Mouse (Mus musculus) heart, adult 2 months (tissue): ENCODE measurements around the gene Rasgef1b. TPM values are rescaled to one million over a fixed set of nuclear protein-coding genes. Genes with fewer than 3 reads are reported as not detected.

Experiments used
- DNase-seq, 2 experiments: peaks; one replicate each; pipeline ENCODE4 v3.0.0; 2021
- H3K27ac ChIP-seq: fragments of 200-600 bp; 2 replicates; pipeline ENCODE4 v1.8.1; 2022
- H3K27me3 ChIP-seq: fragments of 200-500 bp; 2 replicates; pipeline ENCODE4 v1.6.1; 2012; ENCODE audit warnings: mild to moderate bottlenecking, low read length, inconsistent platforms, mixed read lengths; ENCODE audit not compliant: control insufficient read depth, insufficient read depth
- H3K36me3 ChIP-seq: fragments of 200-500 bp; 2 replicates; pipeline ENCODE4 v1.6.1; 2012; ENCODE audit warnings: low read length, inconsistent platforms; ENCODE audit not compliant: control insufficient read depth, insufficient read depth
- H3K4me1 ChIP-seq: fragments of 200-500 bp; 2 replicates; pipeline ENCODE4 v1.6.1; 2011; ENCODE audit warnings: low read length; ENCODE audit not compliant: control insufficient read depth, insufficient read depth
- H3K4me3 ChIP-seq: fragments of 200-600 bp; 2 replicates; pipeline ENCODE4 v1.8.1; 2022
- H3K79me2 ChIP-seq: fragments of 200-500 bp; replicated peaks from 2 replicates; pipeline ENCODE4 v1.6.1; 2012; ENCODE audit warnings: mild to moderate bottlenecking, inconsistent platforms, low read length, moderate library complexity, mixed read lengths; ENCODE audit not compliant: control insufficient read depth, insufficient read depth
- H3K9ac ChIP-seq: fragments of 200-500 bp; 2 replicates; pipeline ENCODE4 v1.6.1; 2012; ENCODE audit warnings: low read depth, mild to moderate bottlenecking, control low read depth, inconsistent platforms, low read length, mixed read lengths
- CTCF ChIP-seq: fragments of 200-600 bp; IDR thresholded peaks from 2 replicates; pipeline ENCODE4 v1.8.1; 2022; ENCODE audit warnings: antibody characterized with exemption, mild to moderate bottlenecking, moderate library complexity
- EP300 ChIP-seq: fragments of 200-500 bp; IDR thresholded peaks from 2 replicates; pipeline ENCODE4 v1.6.1; 2011; ENCODE audit warnings: low read depth, low read length, control low read depth; ENCODE audit not compliant: insufficient read depth
- POLR2A ChIP-seq: fragments of 200-500 bp; IDR thresholded peaks from 2 replicates; pipeline ENCODE4 v1.6.1; 2011; ENCODE audit warnings: mild to moderate bottlenecking, low read depth, low read length, control low read depth; ENCODE audit not compliant: insufficient read depth
- WGBS: fragments of 180-500 bp; shearing (Covaris S2); methylation state at CpG from one replicate; pipeline ENCODE4 v1.1.7; 2018; 5-methylcytosine and 5-hydroxymethylcytosine counted together
- intact Hi-C: fragments of 180-260 bp; cut with DNase I; formaldehyde crosslinking; loops from one replicate; pipeline ENCODE4 v1.15.1; 2025
- polyA plus RNA-seq: library from polyadenylated mRNA; depleted of rRNA; stranded (reverse); fragments of >200 nt; gene quantifications from 2 replicates; pipeline ENCODE4 v1.2.3, GENCODE M21; 2012
- total RNA-seq, 2 experiments: library from RNA; stranded (reverse); gene quantifications; 2 replicates each; pipeline ENCODE4 v1.2.3; 2021

Gene Rasgef1b
- total and polyA plus RNA-seq, 3 experiments: 4.3 to 17.7 (median 9.3) TPM

GRCm38 (mm10) chr5:99630087-99630486 is 98.8 kb downstream of the Rasgef1b start:
- peak; percentile 50 for TF ChIP-seq CTCF
- TF ChIP-seq EP300: no peak
- 73% methylated on average over 7 of the region's 7 CpGs for WGBS
- DNase-seq: no peak

GRCm38 (mm10) chr5:99625603-99626002 is 103.3 kb downstream of the Rasgef1b start:
- no peak for DNase-seq
- TF ChIP-seq EP300: no peak
- H3K9ac ChIP-seq: no peak overlapping the region
- 57% methylated on average over 3 of the region's 3 CpGs for WGBS
- intact Hi-C loops: no loop called here
- H3K27me3 ChIP-seq: no peaks in the 10 kb centered on the region
- H3K36me3 ChIP-seq: no peaks in the 10 kb centered on the region
- no peak overlapping the region for H3K27ac ChIP-seq
- no peaks in the 10 kb centered on the region for H3K4me1 ChIP-seq
- H3K79me2 ChIP-seq: no peaks in the 10 kb centered on the region
- H3K4me3 ChIP-seq: no peak overlapping the region

More at GRCm38 (mm10) chr5:99630087-99630486, 98.8 kb downstream of the Rasgef1b start:
- H3K9ac ChIP-seq: no peak overlapping the region
- no peaks in the 10 kb centered on the region for H3K27me3 ChIP-seq
- intact Hi-C loops: no loop called here
- no peaks in the 10 kb centered on the region for H3K4me1 ChIP-seq
- H3K79me2 ChIP-seq: no peaks in the 10 kb centered on the region
- H3K4me3 ChIP-seq: no peak overlapping the region
- H3K36me3 ChIP-seq: no peaks in the 10 kb centered on the region
- H3K27ac ChIP-seq: no peak overlapping the region

GRCm38 (mm10) chr5:99620771-99621170 is 108.1 kb downstream of the Rasgef1b start:
- H3K36me3 ChIP-seq: no peaks in the 10 kb centered on the region
- 62% methylated on average over 5 of the region's 5 CpGs for WGBS
- H3K79me2 ChIP-seq: no peaks in the 10 kb centered on the region
- intact Hi-C loops: no loop called here
- H3K4me1 ChIP-seq: no peaks in the 10 kb centered on the region
- TF ChIP-seq POLR2A (no peak), EP300 (no peak), CTCF (no peak)
- no peaks in the 10 kb centered on the region for H3K27me3 ChIP-seq
- H3K9ac ChIP-seq: no peak overlapping the region
- H3K4me3 ChIP-seq: no peak overlapping the region
- no peak for DNase-seq
- no peak overlapping the region for H3K27ac ChIP-seq

GRCm38 (mm10) chr5:99617271-99617800 is 111.5 kb downstream of the Rasgef1b start:
- no peak overlapping the region for H3K4me3 ChIP-seq
- H3K36me3 ChIP-seq: no peaks in the 10 kb centered on the region
- DNase-seq: no peak
- peaks cover 3% of the 10 kb centered on the region; the same call in 1 of the 2 replicates for H3K27me3 ChIP-seq
- H3K27ac ChIP-seq: no peak overlapping the region
- WGBS: 37% methylated on average over 5 of the region's 5 CpGs
- intact Hi-C loops: no loop called here
- H3K4me1 ChIP-seq: no peaks in the 10 kb centered on the region
- TF ChIP-seq POLR2A: no peak
- no peak for TF ChIP-seq CTCF
- TF ChIP-seq EP300: no peak
- no peaks in the 10 kb centered on the region for H3K79me2 ChIP-seq
- H3K9ac ChIP-seq: no peak overlapping the region

GRCm38 (mm10) chr5:99613321-99614118 is 115.3 kb downstream of the Rasgef1b start:
- no peak for DNase-seq
- intact Hi-C loops: no loop called here
- WGBS: 10% methylated on average over 24 of the region's 24 CpGs
- Histone ChIP-seq H3K27ac (no peak overlapping the region), H3K79me2 (no peaks in the 10 kb centered on the region), H3K4me1 (no peaks in the 10 kb centered on the region), H3K36me3 (no peaks in the 10 kb centered on the region), H3K4me3 (no peak overlapping the region), H3K9ac (no peak overlapping the region), H3K27me3 (peaks cover 5% of the 10 kb centered on the region; the same call in 1 of the 2 replicates)
- TF ChIP-seq CTCF: no peak
- TF ChIP-seq EP300: no peak
- no peak for TF ChIP-seq POLR2A

GRCm38 (mm10) chr5:99607602-99608001 is 121.3 kb downstream of the Rasgef1b start:
- 62% methylated on average over 5 of the region's 5 CpGs for WGBS
- no peak for DNase-seq
- Histone ChIP-seq H3K9ac (no peak overlapping the region), H3K4me1 (no peaks in the 10 kb centered on the region), H3K27ac (no peak overlapping the region), H3K36me3 (no peaks in the 10 kb centered on the region), H3K4me3 (no peak overlapping the region), H3K79me2 (no peaks in the 10 kb centered on the region), H3K27me3 (peaks cover 2% of the 10 kb centered on the region; the same call in 1 of the 2 replicates)
- intact Hi-C loops: no loop called here
- TF ChIP-seq EP300 (no peak), CTCF (no peak), POLR2A (no peak)
